In genomic region chr8:8423443-8423842, GRCm38 (mm10) we compare ENCODE assay signal across 20 mouse cellular contexts.
DNase-seq lines count a peak whose midpoint lies in the region; TF ChIP-seq lines count a peak whose summit lies in the region.
"Had no signal": no experiment of that assay in that cellular context is flagged by ENCODE, and none has a peak within 500 bp of the region (broad histone marks: within the 10 kb centered on the region; RNA-seq: fewer than 3 reads in every experiment).

No protein-coding gene starts in this region.

- no peak overlapping the region for H3K4me3 ChIP-seq in C2C12 (ENCODE audit: insufficient read depth, poor library complexity, severe bottlenecking)
- H3K4me3 ChIP-seq in layer of hippocampus, adult 2 months, result no peak overlapping the region
- H3K4me3 ChIP-seq: embryonic facial prominence, embryonic 10.5 days; embryonic facial prominence, embryonic 12.5 days; forebrain, embryonic 13.5 days; forebrain, embryonic 15.5 days had no signal

- no peaks in the 10 kb centered on the region for H3K79me3 ChIP-seq in C2C12 (ENCODE audit: low read depth)

- no peak for TF ChIP-seq CTCF in C2C12 (IDR thresholded peaks at IDR 0.05; ENCODE audit: control insufficient read depth, insufficient read depth, insufficient read length)
- TF ChIP-seq CTCF in layer of hippocampus, adult 2 months (conservative IDR thresholded peaks at IDR 0.05), result no peak

- H3K36me3 ChIP-seq in C2C12 (ENCODE audit: control insufficient read depth, insufficient read depth), result no peaks in the 10 kb centered on the region
- H3K36me3 ChIP-seq: embryonic facial prominence, embryonic 10.5 days; embryonic facial prominence, embryonic 12.5 days; forebrain, embryonic 15.5 days; G1E had no signal

- no peak overlapping the region for H3ac ChIP-seq in C2C12 (ENCODE audit: control insufficient read depth, insufficient read length, low read depth)

- no peaks in the 10 kb centered on the region for H3K27me3 ChIP-seq in C2C12 (ENCODE audit: control insufficient read depth, insufficient read depth, insufficient read length)
- H3K27me3 ChIP-seq: CH12.LX; embryonic facial prominence, embryonic 12.5 days; forebrain, embryonic 13.5 days; forebrain, embryonic 15.5 days; Patski had no signal

- no peaks in the 10 kb centered on the region for H3K79me2 ChIP-seq in C2C12 (ENCODE audit: control insufficient read depth, insufficient read depth)

- intact Hi-C loops in left cerebral cortex, postnatal 4 days (cut with DNase I), result no loop called here
- intact Hi-C loops in left cerebral cortex, postnatal 14 days (cut with DNase I), result no loop called here

- no peak overlapping the region for H3K27ac ChIP-seq in layer of hippocampus, adult 2 months
- H3K27ac ChIP-seq: embryonic facial prominence, embryonic 10.5 days; embryonic facial prominence, embryonic 12.5 days; forebrain, embryonic 13.5 days; forebrain, embryonic 15.5 days had no signal

- DNase-seq in cerebellum, postnatal 14 days, result peak; percentile 48 to 66
- DNase-seq in cerebellum, adult 11-12 months, result no peak
- peak; percentile 11 for DNase-seq in left cerebral cortex, postnatal 4 days
- no peak for DNase-seq in left cerebral cortex, postnatal 14 days (ENCODE audit: low spot score in 2 of 2)
- DNase-seq in layer of hippocampus, adult 8-10 months (ENCODE audit: low spot score in 2 of 2), result no peak
- DNase-seq in layer of hippocampus, adult 2 months (ENCODE audit: low spot score in 2 of 2), result no peak
- DNase-seq: adrenal gland, adult 8-10 months; adrenal gland, postnatal 14 days; adrenal gland, postnatal 36 days; cerebellum, adult 11 months; cerebellum, adult 9-11 months; forebrain, postnatal 0 days had no signal

TF ChIP-seq in C2C12, 6 proteins besides CTCF, POLR2A, EP300 and RAD21:
- no peak for TF ChIP-seq USF1 (IDR thresholded peaks at IDR 0.05; ENCODE audit: low read depth)
- peak; percentile 4 for TF ChIP-seq MYOD1 (IDR thresholded peaks at IDR 0.05; ENCODE audit: control insufficient read depth, insufficient read length, low read depth)
TF ChIP-seq in C2C12: peak in this region for 1.

Comparison
In these comparisons a context has a peak if more than half of its experiments do, and no peak if none do; other contexts are left out.
1. DNase-seq: peak in cerebellum, postnatal 14 days (2 of 2) and left cerebral cortex, postnatal 4 days (single experiment); none in cerebellum, adult 11-12 months (single experiment), left cerebral cortex, postnatal 14 days (0 of 2), layer of hippocampus, adult 8-10 months (0 of 2) and layer of hippocampus, adult 2 months (0 of 2).